Mouse (Mus musculus): ENCODE measurements around the gene Zbtb18.
"Not testable (repeated sequence)": the region's sequence is repeated elsewhere in the genome, so short reads cannot be mapped to it uniquely, and the experiment has no call there.

The Zbtb18 gene

GRCm38 (mm10) chr1:177447086-177447485, 4.9 kb downstream of the Zbtb18 start:
- DNase-seq (ENCODE audit: low read depth, low spot score): no peak

- DNase-seq (ENCODE audit: low read depth, low spot score): no peak
These were observed 5.5 kb downstream of the Zbtb18 start for GRCm38 (mm10) chr1:177447541-177448111.

DNA sequence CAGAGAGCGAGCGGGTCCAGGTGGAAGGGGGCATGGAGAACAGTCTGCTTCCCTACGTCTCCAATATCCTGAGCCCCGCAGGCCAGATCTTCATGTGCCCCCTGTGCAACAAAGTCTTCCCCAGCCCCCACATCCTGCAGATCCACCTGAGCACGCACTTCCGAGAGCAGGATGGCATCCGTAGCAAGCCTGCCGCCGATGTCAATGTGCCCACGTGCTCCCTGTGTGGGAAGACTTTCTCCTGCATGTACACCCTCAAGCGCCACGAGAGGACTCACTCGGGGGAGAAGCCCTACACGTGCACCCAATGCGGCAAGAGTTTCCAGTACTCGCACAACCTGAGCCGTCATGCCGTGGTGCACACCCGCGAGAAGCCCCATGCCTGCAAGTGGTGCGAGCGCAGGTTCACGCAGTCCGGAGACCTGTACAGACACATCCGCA, 6.0 kb downstream of the Zbtb18 start:
- DNase-seq (ENCODE audit: low read depth, low spot score): no peak

GRCm38 (mm10) chr1:177448921-177449320, 6.8 kb downstream of the Zbtb18 start:
- DNase-seq (ENCODE audit: low read depth, low spot score): no peak

- not testable (repeated sequence) for DNase-seq (ENCODE audit: low read depth, low spot score)
These were observed 7.7 kb downstream of the Zbtb18 start for GRCm38 (mm10) chr1:177449857-177450256.

- no peak for DNase-seq (ENCODE audit: low read depth, low spot score)
These were observed 8.9 kb downstream of the Zbtb18 start for GRCm38 (mm10) chr1:177451041-177451440.

DNA sequence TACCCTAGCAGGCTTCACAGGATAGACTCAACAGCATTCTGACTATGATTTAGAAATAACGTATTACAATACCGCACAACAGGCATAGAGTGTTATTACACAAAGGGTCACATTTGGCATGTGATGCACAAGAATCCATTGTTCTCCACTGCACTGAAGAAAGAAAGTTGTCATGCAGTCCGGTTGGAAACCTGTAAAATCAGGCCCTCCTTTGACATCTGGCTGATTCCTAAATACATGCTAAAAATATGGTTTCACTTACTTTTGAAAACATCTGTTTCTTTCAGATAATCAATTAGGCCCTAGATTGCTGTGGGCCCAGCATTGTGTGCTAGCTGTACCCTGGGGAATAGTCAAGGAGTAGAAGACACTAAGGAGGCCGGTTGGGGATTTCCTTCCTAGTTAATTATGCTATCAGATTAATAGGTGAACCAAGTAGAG, 9.9 kb downstream of the Zbtb18 start:
- DNase-seq (ENCODE audit: low read depth, low spot score): no peak

- no peak for DNase-seq (ENCODE audit: low read depth, low spot score)
These were observed 10.8 kb downstream of the Zbtb18 start for GRCm38 (mm10) chr1:177452987-177453386.

DNA sequence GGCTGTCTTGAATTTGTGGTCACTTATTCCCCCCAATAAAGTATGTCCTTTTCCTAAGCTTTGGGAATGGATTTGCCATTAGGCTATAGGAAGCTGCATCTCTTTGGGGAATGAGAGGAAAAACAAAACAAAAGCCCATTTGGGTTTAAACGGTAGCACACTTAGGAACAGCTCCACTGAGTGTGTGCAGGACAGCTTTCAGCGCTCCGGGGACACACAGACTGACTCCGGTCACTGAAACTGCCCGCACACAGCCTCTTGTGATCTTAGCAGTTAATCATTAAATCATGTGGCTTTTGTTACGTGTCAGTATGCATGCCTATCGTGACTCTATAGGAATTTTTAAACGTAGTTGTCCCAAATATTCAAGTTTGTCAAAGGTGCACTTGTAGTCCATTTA, 11.7 kb downstream of the Zbtb18 start:
- no peak for DNase-seq (ENCODE audit: low read depth, low spot score)

DNA sequence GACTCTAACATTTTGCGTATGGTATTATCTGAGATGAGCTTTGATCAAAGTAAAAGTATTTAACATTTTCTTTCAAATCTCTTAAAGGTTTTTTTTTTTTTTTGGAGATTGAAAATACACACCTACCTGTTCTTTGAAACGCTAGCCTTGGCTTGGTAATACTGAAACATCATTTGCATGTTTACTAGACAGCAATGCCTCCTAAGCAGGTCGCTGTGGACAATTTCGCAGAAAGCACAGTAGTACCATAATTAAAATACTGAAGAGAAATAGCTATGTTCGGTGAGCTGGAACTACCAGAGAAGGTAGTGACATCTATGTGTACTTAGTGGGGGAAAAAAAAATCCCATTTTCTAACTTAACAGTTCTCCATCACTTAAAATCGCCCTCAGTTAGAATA, 12.3 kb downstream of the Zbtb18 start:
- no peak for DNase-seq (ENCODE audit: low read depth, low spot score)

GRCm38 (mm10) chr1:177455466-177455865, 13.3 kb downstream of the Zbtb18 start:
- no peak for DNase-seq (ENCODE audit: low read depth, low spot score)

DNA sequence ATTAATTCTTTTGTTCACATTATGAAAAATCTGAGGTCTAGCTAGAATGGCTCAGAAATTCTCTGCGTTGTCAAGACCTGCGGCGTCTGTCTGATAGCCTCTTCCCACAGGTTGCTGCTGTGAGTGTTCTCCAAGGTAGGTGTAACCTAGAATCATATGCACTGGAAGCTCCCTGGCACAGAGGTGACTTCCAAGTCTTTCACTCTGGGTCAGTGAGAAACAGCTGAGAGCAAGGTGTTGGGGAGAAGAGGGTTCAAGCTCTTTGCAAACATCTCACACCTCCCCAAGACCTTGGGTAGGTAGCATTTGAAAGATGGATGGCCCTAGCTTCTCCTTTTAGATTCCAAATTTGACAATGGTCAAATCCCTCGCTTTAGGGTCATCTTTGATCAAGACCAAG, 14.1 kb downstream of the Zbtb18 start:
- no peak for DNase-seq (ENCODE audit: low read depth, low spot score)

DNA sequence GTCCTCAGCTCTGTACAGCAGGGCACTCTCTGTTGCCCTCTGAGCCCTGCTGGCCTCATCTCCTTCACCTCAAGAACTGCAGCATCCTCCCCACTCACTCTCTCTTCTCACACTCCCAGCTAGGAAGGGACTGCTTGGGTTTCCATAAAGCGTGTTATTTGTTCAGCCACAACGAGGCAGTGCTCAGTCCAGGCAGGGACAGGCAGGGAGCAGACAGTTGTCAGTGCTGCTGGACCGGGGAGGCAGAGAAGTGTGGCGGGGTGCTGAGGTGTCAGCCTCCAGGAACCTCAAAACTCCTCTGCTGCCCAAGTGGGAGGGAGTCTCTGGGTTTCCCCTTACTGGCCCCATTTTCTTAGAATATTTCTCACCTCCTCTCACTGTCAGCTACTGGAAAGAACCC, 14.6 kb downstream of the Zbtb18 start:
- no peak for DNase-seq (ENCODE audit: low read depth, low spot score)

GRCm38 (mm10) chr1:177457981-177458380, 15.8 kb downstream of the Zbtb18 start:
- DNase-seq (ENCODE audit: low read depth, low spot score): no peak

GRCm38 (mm10) chr1:177458456-177459389, 16.6 kb downstream of the Zbtb18 start:
- no peak for DNase-seq (ENCODE audit: low read depth, low spot score)

DNA sequence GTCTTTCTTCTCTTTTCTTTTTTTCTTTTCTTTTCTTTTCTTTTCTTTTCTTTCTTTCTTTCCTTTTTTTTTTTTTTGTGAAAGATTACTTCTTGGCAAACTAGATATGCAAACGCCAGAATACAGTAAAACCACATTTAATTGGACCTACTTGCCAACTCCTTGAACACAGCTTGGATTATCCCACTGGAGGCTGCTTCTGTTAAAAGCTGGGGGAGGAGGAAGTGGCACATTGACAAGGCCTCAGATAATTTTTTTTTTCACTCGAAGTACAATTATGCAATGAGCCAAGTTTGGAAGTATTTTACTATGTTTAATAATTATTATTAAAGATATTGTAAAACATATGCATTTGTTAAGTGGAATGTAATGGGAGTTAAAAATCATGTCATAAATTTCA, 17.4 kb downstream of the Zbtb18 start:
- no peak for DNase-seq (ENCODE audit: low read depth, low spot score)

DNA sequence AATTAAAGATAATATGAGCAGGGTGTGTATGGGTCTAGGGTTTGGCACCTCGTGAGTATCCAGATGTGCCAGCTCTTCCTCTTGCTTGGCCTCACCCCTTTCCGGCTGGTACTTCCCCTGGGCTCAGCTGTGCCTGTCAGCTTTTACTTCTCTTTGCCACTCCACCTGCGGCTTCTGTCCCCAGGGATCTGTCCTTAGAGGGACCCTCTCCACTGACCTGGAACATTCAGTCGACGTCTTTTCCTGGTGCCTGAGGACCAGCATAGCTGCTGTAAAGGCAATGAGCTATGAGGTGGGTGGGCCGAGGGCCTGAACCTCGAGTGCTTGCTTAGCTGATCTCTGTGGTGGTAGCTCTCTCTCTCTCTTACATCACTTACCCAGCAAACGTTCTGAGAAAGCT, 25.0 kb downstream of the Zbtb18 start:
- DNase-seq (ENCODE audit: low read depth, low spot score): no peak

GRCm38 (mm10) chr1:177468436-177468835, 26.3 kb downstream of the Zbtb18 start:
- no peak for DNase-seq (ENCODE audit: low read depth, low spot score)

GRCm38 (mm10) chr1:177470091-177470490, 27.9 kb downstream of the Zbtb18 start:
- DNase-seq (ENCODE audit: low read depth, low spot score): no peak

GRCm38 (mm10) chr1:177470951-177471350, 28.8 kb downstream of the Zbtb18 start:
- no peak for DNase-seq (ENCODE audit: low read depth, low spot score)

GRCm38 (mm10) chr1:177475542-177476197, 33.5 kb downstream of the Zbtb18 start:
- DNase-seq (ENCODE audit: low read depth, low spot score): no peak

DNA sequence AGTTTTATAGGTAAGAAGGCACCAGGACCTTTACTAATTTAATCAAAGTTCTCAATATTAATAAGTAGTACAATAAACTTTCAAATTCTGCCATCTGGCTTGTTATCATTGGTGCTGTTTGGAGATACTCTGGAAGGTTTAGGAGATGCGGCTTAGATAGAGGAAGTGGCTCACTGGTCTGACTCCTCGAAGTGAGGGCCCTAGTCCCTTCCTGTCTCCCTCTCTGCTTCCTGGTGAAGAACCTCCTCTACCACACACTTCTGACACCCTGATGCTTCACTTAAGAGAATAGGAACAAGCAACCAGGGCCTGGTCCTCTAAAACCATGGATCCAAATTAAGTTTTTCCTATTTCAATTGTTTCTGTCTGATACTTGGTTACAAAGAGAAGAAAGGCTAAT, 36.4 kb downstream of the Zbtb18 start:
- DNase-seq (ENCODE audit: low read depth, low spot score): no peak
